Mouse (Mus musculus): ENCODE data around the gene Six6. TPM values are rescaled to one million over a fixed set of nuclear protein-coding genes. Genes with fewer than 3 reads are reported as not detected.

Gene Six6
- polyA plus RNA-seq, 1 experiment, result not detected

DNA sequence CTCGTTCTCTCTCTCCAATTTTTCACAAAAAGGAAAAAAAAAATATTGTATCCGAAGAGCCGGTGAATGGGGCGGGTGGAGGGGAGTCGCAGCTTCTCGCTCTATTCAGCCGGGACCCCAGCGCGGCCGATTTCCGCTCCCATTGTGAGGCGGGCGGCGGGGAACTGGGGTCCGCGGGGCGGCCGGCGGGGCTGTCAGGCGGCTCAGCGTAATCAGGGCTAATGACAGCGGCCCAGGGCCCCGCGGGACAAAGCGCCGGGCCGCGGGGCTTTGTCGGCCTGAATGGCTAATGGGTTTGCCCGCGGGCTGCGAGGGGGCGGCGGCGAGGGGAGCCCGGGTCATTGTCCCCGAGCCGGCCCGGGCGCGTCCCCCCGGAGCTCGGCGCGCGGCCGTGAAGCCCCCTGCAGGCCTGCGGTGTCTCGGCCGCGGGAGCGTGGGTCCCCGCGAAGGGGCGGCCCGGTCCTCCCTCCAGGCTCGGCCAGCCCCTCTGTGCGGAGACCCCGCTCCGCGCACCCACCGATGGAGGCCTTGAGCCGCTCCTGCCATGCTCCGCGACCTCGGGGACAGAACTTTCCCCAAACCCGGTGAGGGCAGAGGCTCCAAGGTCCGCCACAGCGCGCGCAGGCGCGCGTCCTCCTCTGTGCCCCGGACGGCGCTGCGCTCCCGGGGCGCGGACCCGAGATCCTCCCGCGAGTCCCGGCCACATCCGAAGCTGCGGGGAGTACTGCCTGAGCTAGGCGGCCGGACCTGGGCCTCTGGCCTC lies 5.8 kb downstream of the Six6 start:
- no peaks in the 10 kb centered on the region for H3K36me3 ChIP-seq (ENCODE audit: control insufficient read depth, insufficient read depth, low read length)
- no peak for TF ChIP-seq CTCF (IDR thresholded peaks at IDR 0.05; ENCODE audit: extremely low read depth, insufficient read length, insufficient replicate concordance, low read depth, low read length)
- no peak for TF ChIP-seq POLR2A (IDR thresholded peaks at IDR 0.05; ENCODE audit: low read depth, low read length)
- no peak overlapping the region for H3K27ac ChIP-seq (ENCODE audit: insufficient read depth, low read depth, low read length)
- no peaks in the 10 kb centered on the region for H3K4me1 ChIP-seq (ENCODE audit: control insufficient read depth, insufficient read depth, insufficient read length, low read length)
- H3K27me3 ChIP-seq (ENCODE audit: control insufficient read depth, insufficient read depth, low read length), result peaks cover 46% of the 10 kb centered on the region
- H3K4me3 ChIP-seq (ENCODE audit: low read depth, low read length), result no peak overlapping the region
- WGBS, result 2% methylated on average over 89 of the region's 89 CpGs

DNA sequence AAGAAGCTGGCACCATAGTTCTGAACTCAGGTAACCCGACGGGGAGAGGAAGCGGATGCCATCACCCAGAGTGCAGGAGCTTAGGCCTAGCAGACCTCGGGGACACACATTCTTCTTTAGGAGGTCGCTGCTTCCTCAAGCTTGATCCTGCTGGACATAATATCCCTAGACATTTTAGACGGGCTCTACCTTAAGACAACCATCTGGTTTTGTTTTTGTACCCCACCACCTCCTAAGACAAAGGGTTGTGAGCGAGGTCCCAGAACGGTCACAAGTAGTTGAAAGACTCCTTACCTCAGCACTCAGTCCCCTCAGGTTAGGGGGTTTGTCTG lies 6.3 kb downstream of the Six6 start:
- no peak for TF ChIP-seq CTCF (IDR thresholded peaks at IDR 0.05; ENCODE audit: extremely low read depth, insufficient read length, insufficient replicate concordance, low read depth, low read length)
- TF ChIP-seq POLR2A (IDR thresholded peaks at IDR 0.05; ENCODE audit: low read depth, low read length), result no peak
- WGBS, result 14% methylated on average over 8 of the region's 8 CpGs
- Histone ChIP-seq H3K27ac (ENCODE audit: insufficient read depth, low read depth, low read length) (no peak overlapping the region), H3K36me3 (ENCODE audit: control insufficient read depth, insufficient read depth, low read length) (no peaks in the 10 kb centered on the region), H3K4me1 (ENCODE audit: control insufficient read depth, insufficient read depth, insufficient read length, low read length) (no peaks in the 10 kb centered on the region), H3K27me3 (ENCODE audit: control insufficient read depth, insufficient read depth, low read length) (peaks cover 41% of the 10 kb centered on the region), H3K4me3 (ENCODE audit: low read depth, low read length) (no peak overlapping the region)

DNA sequence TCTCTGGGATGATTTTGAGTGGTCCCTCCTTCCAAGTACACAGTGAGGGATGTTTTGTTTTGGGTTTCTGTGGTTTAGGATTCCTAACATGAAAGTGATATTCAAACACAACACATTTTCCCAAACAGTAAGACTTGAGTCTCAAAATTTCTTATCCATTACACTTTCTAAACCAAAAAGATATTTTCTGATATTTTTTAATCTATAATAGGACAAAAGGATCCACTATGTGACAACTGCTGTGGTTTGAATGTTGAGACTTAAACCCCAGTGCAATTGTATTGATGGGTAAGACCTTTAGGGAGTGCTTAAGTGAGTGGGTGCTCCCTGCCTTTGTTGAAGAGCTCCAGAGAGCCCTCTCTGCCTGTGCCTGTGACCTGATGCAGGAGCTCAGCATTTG lies 7.1 kb downstream of the Six6 start:
- H3K36me3 ChIP-seq (ENCODE audit: control insufficient read depth, insufficient read depth, low read length), result no peaks in the 10 kb centered on the region
- TF ChIP-seq POLR2A (IDR thresholded peaks at IDR 0.05; ENCODE audit: low read depth, low read length) (no peak), CTCF (IDR thresholded peaks at IDR 0.05; ENCODE audit: extremely low read depth, insufficient read length, insufficient replicate concordance, low read depth, low read length) (no peak)
- no peaks in the 10 kb centered on the region for H3K4me1 ChIP-seq (ENCODE audit: control insufficient read depth, insufficient read depth, insufficient read length, low read length)
- H3K27ac ChIP-seq (ENCODE audit: insufficient read depth, low read depth, low read length), result no peak overlapping the region
- H3K4me3 ChIP-seq (ENCODE audit: low read depth, low read length), result no peak overlapping the region
- H3K27me3 ChIP-seq (ENCODE audit: control insufficient read depth, insufficient read depth, low read length), result peaks cover 34% of the 10 kb centered on the region

DNA sequence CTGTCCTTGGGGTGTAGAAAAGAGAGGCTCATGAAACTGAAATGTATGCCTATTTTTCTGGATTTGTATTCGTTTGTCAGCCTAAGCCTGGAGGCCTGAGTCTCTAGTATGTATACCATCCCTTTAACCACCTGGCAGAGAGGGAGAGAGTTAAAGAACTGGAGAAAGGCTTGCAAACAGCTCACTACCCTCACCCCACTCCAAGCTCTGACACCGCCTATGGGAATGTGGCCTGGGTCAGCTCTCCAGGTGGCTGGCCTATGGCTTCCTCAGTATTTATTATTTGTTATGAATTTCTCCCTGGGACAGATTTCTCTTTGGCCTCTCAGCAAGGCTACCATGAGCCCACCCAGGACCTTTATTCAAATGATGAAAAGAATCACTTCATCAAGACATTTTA lies 7.6 kb downstream of the Six6 start:
- Histone ChIP-seq H3K4me1 (ENCODE audit: control insufficient read depth, insufficient read depth, insufficient read length, low read length) (no peaks in the 10 kb centered on the region), H3K27me3 (ENCODE audit: control insufficient read depth, insufficient read depth, low read length) (peaks cover 33% of the 10 kb centered on the region), H3K27ac (ENCODE audit: insufficient read depth, low read depth, low read length) (no peak overlapping the region), H3K4me3 (ENCODE audit: low read depth, low read length) (no peak overlapping the region), H3K36me3 (ENCODE audit: control insufficient read depth, insufficient read depth, low read length) (no peaks in the 10 kb centered on the region)
- no peak for TF ChIP-seq POLR2A (IDR thresholded peaks at IDR 0.05; ENCODE audit: low read depth, low read length)
- no peak for TF ChIP-seq CTCF (IDR thresholded peaks at IDR 0.05; ENCODE audit: extremely low read depth, insufficient read length, insufficient replicate concordance, low read depth, low read length)
- WGBS, result 9% methylated on average over 2 of the region's 2 CpGs

DNA sequence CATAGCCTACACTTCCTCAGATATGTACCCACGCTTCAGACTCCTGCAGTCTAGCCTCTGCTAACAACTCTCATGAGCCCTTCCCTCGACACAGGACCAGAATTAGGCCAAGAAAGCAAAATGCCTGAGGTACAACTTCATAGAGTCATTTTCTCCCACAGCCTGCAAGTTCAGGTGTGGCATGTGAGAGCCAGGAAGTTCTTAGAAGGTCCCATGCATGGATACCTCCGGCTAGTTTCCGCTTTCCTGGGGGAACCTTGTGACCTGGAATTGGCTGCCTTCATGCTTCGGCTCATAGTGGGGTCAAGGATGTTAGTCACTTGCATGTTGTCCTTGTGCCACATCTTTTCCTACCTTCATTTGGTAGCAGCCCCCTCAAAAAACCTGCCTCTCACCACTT lies 13.4 kb downstream of the Six6 start:
- H3K27ac ChIP-seq (ENCODE audit: insufficient read depth, low read depth, low read length), result no peak overlapping the region
- H3K4me1 ChIP-seq (ENCODE audit: control insufficient read depth, insufficient read depth, insufficient read length, low read length), result no peaks in the 10 kb centered on the region
- H3K27me3 ChIP-seq (ENCODE audit: control insufficient read depth, insufficient read depth, low read length), result peaks cover 4% of the 10 kb centered on the region; the same call in 1 of the 2 replicates
- WGBS, result 75% methylated on average over 5 of the region's 5 CpGs
- no peaks in the 10 kb centered on the region for H3K36me3 ChIP-seq (ENCODE audit: control insufficient read depth, insufficient read depth, low read length)
- H3K4me3 ChIP-seq (ENCODE audit: low read depth, low read length), result no peak overlapping the region
- TF ChIP-seq CTCF (IDR thresholded peaks at IDR 0.05; ENCODE audit: extremely low read depth, insufficient read length, insufficient replicate concordance, low read depth, low read length) (no peak), POLR2A (IDR thresholded peaks at IDR 0.05; ENCODE audit: low read depth, low read length) (no peak)

DNA sequence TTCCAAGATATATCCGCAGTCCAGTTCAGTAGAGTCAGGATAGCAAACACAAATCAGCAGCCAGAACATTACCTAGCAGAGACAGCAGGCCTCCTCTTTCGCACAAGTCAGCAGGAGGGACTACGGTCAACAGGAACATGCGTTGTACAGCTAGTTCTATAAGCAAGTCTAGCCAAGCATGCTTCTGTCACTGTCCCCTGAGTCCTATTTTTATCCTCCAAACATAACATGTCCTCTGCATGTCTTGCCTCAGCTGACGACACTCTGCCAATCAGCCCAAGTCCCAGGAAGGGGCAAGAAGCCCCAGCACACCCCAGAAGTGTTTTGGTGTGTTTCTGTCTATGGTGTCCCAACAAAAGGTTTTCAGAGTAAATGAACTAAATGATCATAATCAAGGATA lies 14.2 kb downstream of the Six6 start:
- WGBS, result 87% methylated on average over 5 of the region's 5 CpGs
- TF ChIP-seq CTCF (IDR thresholded peaks at IDR 0.05; ENCODE audit: extremely low read depth, insufficient read length, insufficient replicate concordance, low read depth, low read length), result no peak
- TF ChIP-seq POLR2A (IDR thresholded peaks at IDR 0.05; ENCODE audit: low read depth, low read length), result no peak
- H3K36me3 ChIP-seq (ENCODE audit: control insufficient read depth, insufficient read depth, low read length), result no peaks in the 10 kb centered on the region

DNA sequence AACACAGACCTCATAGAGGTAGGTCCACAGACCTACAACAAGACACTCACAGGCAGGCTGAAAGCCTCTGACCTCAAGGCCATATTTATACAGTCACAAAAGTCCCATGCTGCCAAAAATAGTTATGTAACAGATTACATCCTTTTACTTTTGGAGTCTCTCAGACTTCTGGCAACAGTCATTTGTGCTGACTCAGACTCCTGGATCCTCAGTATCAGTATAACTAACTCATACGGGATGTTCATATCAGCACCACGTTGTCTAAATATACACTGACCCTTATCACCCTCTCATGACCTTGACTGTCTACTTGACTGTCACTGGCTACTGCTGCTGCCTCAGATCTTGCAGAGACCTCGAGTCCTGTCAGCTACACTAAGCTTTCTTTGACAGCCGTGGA lies 15.2 kb downstream of the Six6 start:
- no peak overlapping the region for H3K4me3 ChIP-seq (ENCODE audit: low read depth, low read length)
- WGBS, result 34% methylated on average over 4 of the region's 4 CpGs
- H3K27me3 ChIP-seq (ENCODE audit: control insufficient read depth, insufficient read depth, low read length), result peaks cover 2% of the 10 kb centered on the region; the same call in 1 of the 2 replicates
- H3K36me3 ChIP-seq (ENCODE audit: control insufficient read depth, insufficient read depth, low read length), result no peaks in the 10 kb centered on the region
- no peak for TF ChIP-seq POLR2A (IDR thresholded peaks at IDR 0.05; ENCODE audit: low read depth, low read length)
- no peak for TF ChIP-seq CTCF (IDR thresholded peaks at IDR 0.05; ENCODE audit: extremely low read depth, insufficient read length, insufficient replicate concordance, low read depth, low read length)
- no peaks in the 10 kb centered on the region for H3K4me1 ChIP-seq (ENCODE audit: control insufficient read depth, insufficient read depth, insufficient read length, low read length)
- no peak overlapping the region for H3K27ac ChIP-seq (ENCODE audit: insufficient read depth, low read depth, low read length)

More for the DNA sequence above, 14.2 kb downstream of the Six6 start:
- Histone ChIP-seq H3K4me3 (ENCODE audit: low read depth, low read length) (no peak overlapping the region), H3K4me1 (ENCODE audit: control insufficient read depth, insufficient read depth, insufficient read length, low read length) (no peaks in the 10 kb centered on the region), H3K27ac (ENCODE audit: insufficient read depth, low read depth, low read length) (no peak overlapping the region), H3K27me3 (ENCODE audit: control insufficient read depth, insufficient read depth, low read length) (peaks cover 2% of the 10 kb centered on the region; the same call in 1 of the 2 replicates)
